26 mouse cellular contexts compared by ENCODE assay signal in genomic region chr4:119572682-119573081, GRCm38 (mm10). TPM values are rescaled to one million over a fixed set of nuclear protein-coding genes. Genes with fewer than 3 reads are reported as not detected.
DNase-seq lines count a peak whose midpoint lies in the region; ATAC-seq lines count a peak whose summit lies in the region.
"Had no signal": no experiment of that assay in that cellular context is flagged by ENCODE, and none has a peak within 500 bp of the region (broad histone marks: within the 10 kb centered on the region; RNA-seq: fewer than 3 reads in every experiment).

No protein-coding gene starts in this region.

- H3K4me2 ChIP-seq in heart, embryonic 12.5 days = no peak overlapping the region
- no peak overlapping the region for H3K4me2 ChIP-seq in heart, embryonic 16.5 days (ENCODE audit: low read depth, low read length)
- H3K4me2 ChIP-seq: forebrain, embryonic 13.5 days; hindbrain, embryonic 13.5 days; intestine, embryonic 15.5 days had no signal

- peaks cover 38% of the 10 kb centered on the region for H3K4me1 ChIP-seq in heart, embryonic 12.5 days (replicated peaks)
- peaks cover 32% of the 10 kb centered on the region for H3K4me1 ChIP-seq in heart, embryonic 16.5 days (ENCODE audit: control insufficient read depth, insufficient read depth, low read length)
- H3K4me1 ChIP-seq: forebrain, embryonic 10.5 days; forebrain, embryonic 13.5 days; hindbrain, embryonic 10.5 days; hindbrain, embryonic 13.5 days had no signal

- 91% methylated on average over 3 of the region's 3 CpGs for WGBS in heart, embryonic 12.5 days
- 86% methylated on average over 3 of the region's 3 CpGs for WGBS in heart, embryonic 16.5 days

- 0 out of 2 replicates have a peak overlapping the region, but pooled peaks have one; percentile 1 for H3K27ac ChIP-seq in heart, embryonic 12.5 days (ENCODE audit: poor library complexity, severe bottlenecking)
- peak overlapping the region; percentile 51; the same call in 1 of the 2 replicates for H3K27ac ChIP-seq in heart, embryonic 16.5 days (ENCODE audit: low read length)
- H3K27ac ChIP-seq: forebrain, embryonic 10.5 days; forebrain, embryonic 13.5 days; hindbrain, embryonic 10.5 days; hindbrain, embryonic 13.5 days; intestine, embryonic 15.5 days had no signal

- H3K27me3 ChIP-seq in heart, embryonic 12.5 days (replicated peaks) = no peaks in the 10 kb centered on the region
- H3K27me3 ChIP-seq in heart, embryonic 16.5 days (ENCODE audit: control insufficient read depth, insufficient read depth, low read length) = no peaks in the 10 kb centered on the region
- H3K27me3 ChIP-seq: forebrain, embryonic 13.5 days; hindbrain, embryonic 13.5 days; intestine, embryonic 15.5 days had no signal

- no peak for DNase-seq in heart, postnatal 10 days
- no peak for DNase-seq in heart, adult 9 months (ENCODE audit: low spot score in 2 of 2)
- DNase-seq in cerebellum, adult 9-10 months = no peak
- DNase-seq: adrenal gland, adult 2 months; adrenal gland, postnatal 14 days; cerebellum, adult 11 months; cerebellum, adult 2 months; cerebellum, postnatal 10 days; cerebellum, postnatal 36 days; gastrocnemius, postnatal 10 days; gastrocnemius, postnatal 36 days; heart, adult 11 months; heart, postnatal 36 days; kidney, adult 11 months; kidney, adult 8-10 months had no signal

- no peaks in the 10 kb centered on the region for H3K9me3 ChIP-seq in heart, embryonic 12.5 days (replicated peaks)
- H3K9me3 ChIP-seq in heart, embryonic 16.5 days (replicated peaks; ENCODE audit: control insufficient read depth, low read length) = no peaks in the 10 kb centered on the region
- H3K9me3 ChIP-seq: forebrain, embryonic 10.5 days; forebrain, embryonic 13.5 days; hindbrain, embryonic 10.5 days; hindbrain, embryonic 13.5 days; intestine, embryonic 15.5 days had no signal

- no peak for ATAC-seq in heart, embryonic 12.5 days (ENCODE audit: insufficient number of reproducible peaks, low FRiP score)
- no peak for ATAC-seq in heart, embryonic 16.5 days (replicated peaks; ENCODE audit: extremely low read depth, insufficient read depth, low FRiP score)
- peak; percentile 51 for ATAC-seq in megakaryocyte, adult 5-6 weeks (ENCODE audit: poor library complexity, severe bottlenecking)
- ATAC-seq: CD4-positive, CD25-positive, alpha-beta regulatory T cell, adult 4 months; forebrain, embryonic 13.5 days; forebrain, embryonic 16.5 days; hindbrain, embryonic 16.5 days; intestine, embryonic 15.5 days had no signal

- H3K36me3 ChIP-seq in heart, embryonic 12.5 days = peaks cover 13% of the 10 kb centered on the region
- H3K36me3 ChIP-seq in heart, embryonic 16.5 days (ENCODE audit: control insufficient read depth, insufficient read depth) = no peaks in the 10 kb centered on the region

- intact Hi-C loops in heart, postnatal 10 days (cut with DNase I) = no loop called here

- no peak overlapping the region for H3K9ac ChIP-seq in heart, embryonic 12.5 days
- no peak overlapping the region for H3K9ac ChIP-seq in heart, embryonic 16.5 days (ENCODE audit: low read length)
- H3K9ac ChIP-seq: forebrain, embryonic 13.5 days; hindbrain, embryonic 13.5 days; intestine, embryonic 15.5 days had no signal

- H3K4me3 ChIP-seq in heart, embryonic 12.5 days = no peak overlapping the region
- no peak overlapping the region for H3K4me3 ChIP-seq in heart, embryonic 16.5 days (ENCODE audit: low read length)
- H3K4me3 ChIP-seq: forebrain, embryonic 10.5 days; forebrain, embryonic 13.5 days; hindbrain, embryonic 10.5 days; hindbrain, embryonic 13.5 days; intestine, embryonic 15.5 days had no signal

RNA-seq across cellular contexts. Expression of gene Frg2f1, which starts 33.4 kb away (rescaled TPM):
- polyA plus RNA-seq in heart, embryonic 12.5 days (2016; fragmentation: Nextera tagmentation; extraction: Ambion mirVana) = 4.5 and 5.1 TPM in 2 replicates
- total RNA-seq in heart, postnatal 10 days (2021) = 1 to 10 TPM; 4.8 to 7.9 TPM
- polyA plus RNA-seq in heart, embryonic 16.5 days (2015; fragmentation: Nextera tagmentation; extraction: Ambion mirVana) = 3.1 and 5.6 TPM in 2 replicates
- 0.69 and 1.6 TPM in 2 replicates for total RNA-seq in megakaryocyte, adult 5-6 weeks (2015)
- total RNA-seq in megakaryocyte, adult 5-6 weeks (2017) = 0.28 and 0.59 TPM in 2 replicates

RNA-seq across cellular contexts. Expression of gene Foxj3, which starts 35.9 kb away (rescaled TPM):
- polyA plus RNA-seq in heart, embryonic 12.5 days (2016; fragmentation: Nextera tagmentation; extraction: Ambion mirVana) = 28.4 and 29.9 TPM in 2 replicates
- total RNA-seq in heart, postnatal 10 days (2021) = 10 to 100 TPM; 41.6 to 44.0 TPM
- polyA plus RNA-seq in heart, embryonic 16.5 days (2015; fragmentation: Nextera tagmentation; extraction: Ambion mirVana) = 20.2 and 21.5 TPM in 2 replicates
- total RNA-seq in megakaryocyte, adult 5-6 weeks (2015) = 21.3 and 31.6 TPM in 2 replicates
- total RNA-seq in megakaryocyte, adult 5-6 weeks (2017) = 13.4 and 15.4 TPM in 2 replicates
